Mouse (Mus musculus): ENCODE data around the gene Psmb6. TPM values are rescaled to one million over a fixed set of nuclear protein-coding genes. Genes with fewer than 3 reads are reported as not detected.
"Not testable (repeated sequence)": the region's sequence is repeated elsewhere in the genome, so short reads cannot be mapped to it uniquely, and the experiment has no call there.

Psmb6 gene
- polyA plus RNA-seq, 1 experiment from 2014 or later: 737 TPM

GRCm38 (mm10) chr11:70531065-70531464, 5.9 kb downstream of the Psmb6 start:
- not testable (repeated sequence) for H3K27ac ChIP-seq (ENCODE audit: low read length); H3K9ac ChIP-seq (ENCODE audit: low read depth, low read length); H3K27me3 ChIP-seq (ENCODE audit: control insufficient read depth, insufficient read depth, low read depth, low read length); H3K4me2 ChIP-seq (ENCODE audit: low read length); H3K9me3 ChIP-seq (replicated peaks; ENCODE audit: control insufficient read depth, low read length, poor library complexity, severe bottlenecking); H3K4me3 ChIP-seq (ENCODE audit: low read depth, low read length); ATAC-seq; H3K4me1 ChIP-seq (ENCODE audit: control insufficient read depth, insufficient read depth, low read length)
- 82% methylated on average over 2 of the region's 2 CpGs for WGBS
- H3K36me3 ChIP-seq (ENCODE audit: control insufficient read depth, insufficient read depth, low read length): peaks cover 14% of the 10 kb centered on the region

- Histone ChIP-seq H3K9me3 (replicated peaks; ENCODE audit: control insufficient read depth, low read length, poor library complexity, severe bottlenecking) (no peaks in the 10 kb centered on the region), H3K4me3 (ENCODE audit: low read depth, low read length) (no peak within 1 kb of the TSS), H3K9ac (ENCODE audit: low read depth, low read length) (no peak within 1 kb of the TSS), H3K4me2 (ENCODE audit: low read length) (no peak within 1 kb of the TSS), H3K4me1 (ENCODE audit: control insufficient read depth, insufficient read depth, low read length) (no peaks in the 10 kb centered on the region), H3K36me3 (ENCODE audit: control insufficient read depth, insufficient read depth, low read length) (peaks cover 7% of the 10 kb centered on the region), H3K27me3 (ENCODE audit: control insufficient read depth, insufficient read depth, low read depth, low read length) (no peaks in the 10 kb centered on the region), H3K27ac (ENCODE audit: low read length) (no peak within 1 kb of the TSS)
- no peak for ATAC-seq
- WGBS: 83% methylated on average over 6 of the region's 6 CpGs
Measured at GRCm38 (mm10) chr11:70532839-70533238, 7.7 kb downstream of the Psmb6 start, which contains the start of gene Gm40193. Gm40193 (minus strand) TSS chr11:70532939.

GRCm38 (mm10) chr11:70539423-70539822, 14.3 kb downstream of the Psmb6 start:
- no peak overlapping the region for H3K27ac ChIP-seq (ENCODE audit: low read length)
- no peaks in the 10 kb centered on the region for H3K36me3 ChIP-seq (ENCODE audit: control insufficient read depth, insufficient read depth, low read length)
- no peak for ATAC-seq
- H3K9me3 ChIP-seq (replicated peaks; ENCODE audit: control insufficient read depth, low read length, poor library complexity, severe bottlenecking): no peaks in the 10 kb centered on the region
- peak overlapping the region; percentile 75 for H3K9ac ChIP-seq (ENCODE audit: low read depth, low read length)
- peaks cover 5% of the 10 kb centered on the region; the same call in 1 of the 2 replicates for H3K4me1 ChIP-seq (ENCODE audit: control insufficient read depth, insufficient read depth, low read length)
- peak overlapping the region; percentile 60 for H3K4me3 ChIP-seq (ENCODE audit: low read depth, low read length)
- no peaks in the 10 kb centered on the region; the same call in 1 of the 2 replicates for H3K27me3 ChIP-seq (ENCODE audit: control insufficient read depth, insufficient read depth, low read depth, low read length)
- WGBS: 17% methylated on average over 9 of the region's 9 CpGs
- H3K4me2 ChIP-seq (ENCODE audit: low read length): peak overlapping the region; percentile 76

DNA sequence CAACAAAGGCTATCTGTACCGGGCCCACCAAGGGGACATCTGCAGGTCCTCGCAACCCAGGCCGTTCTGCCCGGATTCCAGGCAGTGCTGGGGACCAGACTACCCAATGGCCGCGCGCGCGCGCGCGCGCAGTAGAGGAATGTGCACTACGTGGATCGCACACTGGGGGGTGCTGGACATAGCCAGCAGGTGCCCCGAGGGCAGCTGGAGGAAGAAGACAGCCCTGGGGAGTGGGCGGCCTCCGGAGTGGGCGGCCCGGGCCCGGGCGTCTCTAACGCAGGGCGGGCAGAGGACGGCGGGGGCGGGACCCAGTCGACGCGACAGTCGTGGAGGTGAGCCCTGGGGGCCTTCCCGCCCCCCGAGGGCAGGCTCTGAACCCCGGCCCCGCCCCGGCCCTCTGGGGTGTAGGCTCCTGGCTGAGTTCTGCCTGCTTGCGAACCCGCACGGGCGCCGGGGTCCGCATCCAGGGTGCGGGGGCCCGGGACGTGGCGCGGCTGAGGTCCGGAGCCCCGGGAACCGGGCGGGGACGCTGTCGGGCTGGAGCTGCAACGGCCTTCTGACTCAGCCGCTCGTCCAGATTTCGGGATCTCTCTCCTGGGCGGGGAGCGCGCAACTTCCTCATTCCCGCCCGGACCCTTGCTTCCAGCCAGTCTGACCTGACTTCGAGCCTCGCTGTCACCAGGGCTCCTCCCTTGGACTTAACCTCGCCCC, 14.9 kb downstream of the Psmb6 start, which contains the start of gene Pld2:
Pld2 (plus strand) TSS at position 188 of the 711 bp plus-strand sequence.
- H3K4me3 ChIP-seq (ENCODE audit: low read depth, low read length): peak within 1 kb of the TSS; percentile 60
- peak within 1 kb of the TSS; percentile 19; the same call in 1 of the 2 replicates for H3K27ac ChIP-seq (ENCODE audit: low read length)
- H3K27me3 ChIP-seq (ENCODE audit: control insufficient read depth, insufficient read depth, low read depth, low read length): no peaks in the 10 kb centered on the region; the same call in 1 of the 2 replicates
- peak within 1 kb of the TSS; percentile 76 for H3K4me2 ChIP-seq (ENCODE audit: low read length)
- WGBS: under 1% methylated on average over 57 of the region's 65 CpGs
- peak within 1 kb of the TSS; percentile 75 for H3K9ac ChIP-seq (ENCODE audit: low read depth, low read length)
- H3K9me3 ChIP-seq (replicated peaks; ENCODE audit: control insufficient read depth, low read length, poor library complexity, severe bottlenecking): no peaks in the 10 kb centered on the region
- H3K4me1 ChIP-seq (ENCODE audit: control insufficient read depth, insufficient read depth, low read length): peaks cover 5% of the 10 kb centered on the region; the same call in 1 of the 2 replicates
- ATAC-seq: peak; percentile 89
- H3K36me3 ChIP-seq (ENCODE audit: control insufficient read depth, insufficient read depth, low read length): no peaks in the 10 kb centered on the region

DNA sequence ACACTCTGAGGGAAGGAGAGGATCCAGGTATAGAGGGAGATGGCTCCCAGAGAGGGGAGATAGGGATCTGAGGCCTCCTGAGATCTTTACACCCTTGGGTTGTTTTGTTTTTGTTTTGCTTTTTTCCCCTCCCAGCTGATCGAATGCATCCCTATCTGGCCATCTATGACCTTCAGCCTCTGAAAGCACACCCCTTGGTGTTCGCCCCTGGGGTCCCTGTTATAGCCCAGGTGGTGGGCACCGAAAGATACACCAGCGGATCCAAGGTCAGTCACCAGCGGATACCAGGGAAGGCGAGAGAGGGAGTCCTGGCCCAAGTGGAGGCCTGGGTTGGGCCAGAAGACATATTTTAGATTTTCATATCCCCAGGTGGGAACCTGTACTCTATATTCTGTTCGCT, 15.8 kb downstream of the Psmb6 start:
- WGBS: 88% methylated on average over 7 of the region's 7 CpGs
- H3K4me3 ChIP-seq (ENCODE audit: low read depth, low read length): peak overlapping the region; percentile 60
- peak overlapping the region; percentile 76 for H3K4me2 ChIP-seq (ENCODE audit: low read length)
- H3K9ac ChIP-seq (ENCODE audit: low read depth, low read length): peak overlapping the region; percentile 75; the same call in 1 of the 2 replicates
- H3K27ac ChIP-seq (ENCODE audit: low read length): no peak overlapping the region
- no peaks in the 10 kb centered on the region for H3K36me3 ChIP-seq (ENCODE audit: control insufficient read depth, insufficient read depth, low read length)
- peaks cover 5% of the 10 kb centered on the region; the same call in 1 of the 2 replicates for H3K4me1 ChIP-seq (ENCODE audit: control insufficient read depth, insufficient read depth, low read length)
- H3K9me3 ChIP-seq (replicated peaks; ENCODE audit: control insufficient read depth, low read length, poor library complexity, severe bottlenecking): no peaks in the 10 kb centered on the region
- no peaks in the 10 kb centered on the region; the same call in 1 of the 2 replicates for H3K27me3 ChIP-seq (ENCODE audit: control insufficient read depth, insufficient read depth, low read depth, low read length)
- ATAC-seq: no peak

DNA sequence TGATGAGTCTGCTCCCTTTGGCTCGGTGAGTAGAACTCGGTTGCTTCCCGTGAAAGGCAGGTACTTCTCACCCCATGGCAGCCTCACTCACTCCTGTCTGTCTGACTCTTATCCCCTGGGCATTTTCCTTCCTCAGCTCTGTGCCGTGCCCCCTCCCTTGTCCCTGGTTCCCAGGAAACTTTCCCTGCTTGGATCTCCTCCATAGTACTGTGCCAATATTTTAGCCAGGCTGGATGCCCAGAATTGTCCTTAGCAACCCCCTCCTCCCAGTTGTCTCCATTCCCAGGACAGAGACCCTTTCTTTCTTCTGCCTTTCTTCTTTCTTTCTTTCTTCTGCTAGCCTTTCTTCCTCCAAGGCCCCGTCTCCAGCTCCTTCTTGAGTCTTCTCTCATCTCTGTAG, 16.2 kb downstream of the Psmb6 start:
- Histone ChIP-seq H3K27me3 (ENCODE audit: control insufficient read depth, insufficient read depth, low read depth, low read length) (no peaks in the 10 kb centered on the region; the same call in 1 of the 2 replicates), H3K9me3 (replicated peaks; ENCODE audit: control insufficient read depth, low read length, poor library complexity, severe bottlenecking) (no peaks in the 10 kb centered on the region), H3K9ac (ENCODE audit: low read depth, low read length) (no peak overlapping the region), H3K36me3 (ENCODE audit: control insufficient read depth, insufficient read depth, low read length) (no peaks in the 10 kb centered on the region), H3K4me3 (ENCODE audit: low read depth, low read length) (no peak overlapping the region), H3K27ac (ENCODE audit: low read length) (no peak overlapping the region), H3K4me2 (ENCODE audit: low read length) (peak overlapping the region; percentile 76), H3K4me1 (ENCODE audit: control insufficient read depth, insufficient read depth, low read length) (peaks cover 5% of the 10 kb centered on the region; the same call in 1 of the 2 replicates)
- WGBS: 66% methylated on average over 5 of the region's 5 CpGs
- ATAC-seq: no peak

GRCm38 (mm10) chr11:70544496-70544895, 19.3 kb downstream of the Psmb6 start:
- Histone ChIP-seq H3K4me1 (ENCODE audit: control insufficient read depth, insufficient read depth, low read length) (peaks cover 4% of the 10 kb centered on the region; the same call in 1 of the 2 replicates), H3K9me3 (replicated peaks; ENCODE audit: control insufficient read depth, low read length, poor library complexity, severe bottlenecking) (no peaks in the 10 kb centered on the region), H3K4me3 (ENCODE audit: low read depth, low read length) (no peak overlapping the region), H3K9ac (ENCODE audit: low read depth, low read length) (no peak overlapping the region), H3K27me3 (ENCODE audit: control insufficient read depth, insufficient read depth, low read depth, low read length) (no peaks in the 10 kb centered on the region; the same call in 1 of the 2 replicates), H3K27ac (ENCODE audit: low read length) (no peak overlapping the region), H3K4me2 (ENCODE audit: low read length) (no peak overlapping the region), H3K36me3 (ENCODE audit: control insufficient read depth, insufficient read depth, low read length) (no peaks in the 10 kb centered on the region)
- no peak for ATAC-seq
- 77% methylated on average over 7 of the region's 7 CpGs for WGBS

DNA sequence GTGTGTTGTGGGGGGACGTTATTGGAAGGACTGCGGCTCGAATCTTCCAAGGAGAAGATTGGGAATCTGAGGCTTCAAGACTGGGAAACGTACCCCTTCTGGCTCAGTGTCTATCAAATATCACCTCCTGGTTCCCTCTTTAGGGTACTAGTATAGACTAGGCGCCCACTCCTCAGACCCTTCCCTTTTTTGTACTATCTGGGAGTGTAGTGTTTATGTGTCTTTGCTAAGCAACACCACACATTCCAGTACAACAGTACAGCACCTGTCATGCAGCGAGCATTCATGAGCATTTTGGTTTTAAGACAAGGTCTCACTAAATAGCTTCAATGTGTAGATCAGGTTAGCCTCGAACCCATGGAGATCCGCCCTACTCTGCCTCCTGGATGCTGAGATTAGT, 26.4 kb downstream of the Psmb6 start:
- Histone ChIP-seq H3K27me3 (ENCODE audit: control insufficient read depth, insufficient read depth, low read depth, low read length) (no peaks in the 10 kb centered on the region), H3K9me3 (replicated peaks; ENCODE audit: control insufficient read depth, low read length, poor library complexity, severe bottlenecking) (no peaks in the 10 kb centered on the region), H3K9ac (ENCODE audit: low read depth, low read length) (no peak overlapping the region), H3K36me3 (ENCODE audit: control insufficient read depth, insufficient read depth, low read length) (no peaks in the 10 kb centered on the region), H3K27ac (ENCODE audit: low read length) (no peak overlapping the region), H3K4me3 (ENCODE audit: low read depth, low read length) (no peak overlapping the region), H3K4me2 (ENCODE audit: low read length) (no peak overlapping the region), H3K4me1 (ENCODE audit: control insufficient read depth, insufficient read depth, low read length) (no peaks in the 10 kb centered on the region)
- no peak for ATAC-seq
- WGBS: 85% methylated on average over 8 of the region's 8 CpGs

DNA sequence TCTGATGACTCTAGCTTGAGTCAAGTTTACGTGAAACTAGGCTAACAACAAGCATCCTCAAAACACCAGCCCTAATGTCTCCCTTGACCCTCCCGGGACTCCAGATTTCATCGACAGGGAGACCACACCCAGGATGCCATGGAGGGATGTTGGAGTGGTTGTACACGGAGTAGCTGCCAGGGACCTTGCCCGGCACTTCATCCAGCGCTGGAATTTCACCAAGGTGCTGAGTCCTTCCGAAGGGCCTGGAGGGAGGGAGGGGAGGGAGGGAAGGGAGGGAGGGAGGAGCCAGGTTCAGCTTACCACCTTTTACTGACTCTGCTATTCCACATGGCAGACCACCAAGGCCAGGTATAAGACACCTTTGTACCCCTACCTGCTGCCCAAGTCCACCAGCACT, 28.8 kb downstream of the Psmb6 start:
- Histone ChIP-seq H3K36me3 (ENCODE audit: control insufficient read depth, insufficient read depth, low read length) (no peaks in the 10 kb centered on the region), H3K27me3 (ENCODE audit: control insufficient read depth, insufficient read depth, low read depth, low read length) (no peaks in the 10 kb centered on the region)
- no peak for ATAC-seq

More for the DNA sequence above, 28.8 kb downstream of the Psmb6 start:
- no peak overlapping the region for H3K4me2 ChIP-seq (ENCODE audit: low read length)
- H3K27ac ChIP-seq (ENCODE audit: low read length): no peak overlapping the region
- 33% methylated on average over 7 of the region's 7 CpGs for WGBS
- no peaks in the 10 kb centered on the region for H3K4me1 ChIP-seq (ENCODE audit: control insufficient read depth, insufficient read depth, low read length)
- no peaks in the 10 kb centered on the region for H3K9me3 ChIP-seq (replicated peaks; ENCODE audit: control insufficient read depth, low read length, poor library complexity, severe bottlenecking)
- no peak overlapping the region for H3K9ac ChIP-seq (ENCODE audit: low read depth, low read length)
- no peak overlapping the region for H3K4me3 ChIP-seq (ENCODE audit: low read depth, low read length)

Data from midbrain, embryonic 16.5 days (tissue).